24 mouse cellular contexts compared by ENCODE assay signal in genomic region chr12:85447490-85447889, GRCm38 (mm10). TPM values are rescaled to one million over a fixed set of nuclear protein-coding genes. Genes with fewer than 3 reads are reported as not detected.
DNase-seq lines count a peak whose midpoint lies in the region; TF ChIP-seq lines count a peak whose summit lies in the region.
"Had no signal": no experiment of that assay in that cellular context is flagged by ENCODE, and none has a peak within 500 bp of the region (broad histone marks: within the 10 kb centered on the region; RNA-seq: fewer than 3 reads in every experiment).

No protein-coding gene starts in this region.

- WGBS in liver, adult 2 months, result 11% methylated on average over 4 of the region's 4 CpGs
- WGBS in hindbrain, embryonic 10.5 days, result 80% methylated on average over 4 of the region's 4 CpGs

- TF ChIP-seq EP300 in CH12.LX (IDR thresholded peaks at IDR 0.05; ENCODE audit: low read length), result no peak

- no peak overlapping the region for H3K9ac ChIP-seq in liver, adult 2 months (ENCODE audit: low read depth, low read length)
- no peak overlapping the region for H3K9ac ChIP-seq in CH12.LX (ENCODE audit: insufficient read depth, low read depth)
- H3K9ac ChIP-seq: embryonic facial prominence, embryonic 13.5 days; forebrain, embryonic 12.5 days; forebrain, embryonic 15.5 days; hindbrain, embryonic 13.5 days; intestine, embryonic 15.5 days had no signal

- no peak for TF ChIP-seq POLR2A in liver, adult 2 months (IDR thresholded peaks at IDR 0.05; ENCODE audit: extremely low read depth, insufficient read depth, low read length)
- TF ChIP-seq POLR2A in CH12.LX (IDR thresholded peaks at IDR 0.05; ENCODE audit: low read depth, low read length), result no peak

- no peaks in the 10 kb centered on the region for H3K27me3 ChIP-seq in liver, adult 2 months (ENCODE audit: control insufficient read depth, insufficient read depth, low read length)
- H3K27me3 ChIP-seq in CH12.LX (replicated peaks), result peaks cover 7% of the 10 kb centered on the region
- no peaks in the 10 kb centered on the region for H3K27me3 ChIP-seq in hindbrain, embryonic 10.5 days (ENCODE audit: insufficient read depth, poor library complexity, severe bottlenecking)
- H3K27me3 ChIP-seq: embryonic facial prominence, embryonic 13.5 days; forebrain, embryonic 12.5 days; forebrain, embryonic 15.5 days; hindbrain, embryonic 13.5 days; intestine, embryonic 15.5 days had no signal

- no peak for TF ChIP-seq CTCF in liver, adult 2 months (IDR thresholded peaks at IDR 0.05; ENCODE audit: low read depth, low read length)
- no peak for TF ChIP-seq CTCF in CH12.LX (conservative IDR thresholded peaks at IDR 0.05 in 1 of 2, IDR thresholded peaks at IDR 0.05 in 1 of 2; ENCODE audit: low read depth in 2 of 2, low read length in 2 of 2)

- DNase-seq in liver, adult 2 months (ENCODE audit: extremely low read depth, low read depth, low spot score), result peak; percentile 81
- DNase-seq in liver (no peak), CH12.LX (ENCODE audit: extremely low read depth) (no peak), NIH3T3 (ENCODE audit: low read depth) (peak; percentile 52)
- DNase-seq in hindbrain, embryonic 10.5 days (ENCODE audit: low spot score), result no peak
- no peak for DNase-seq in cerebellum, adult 11-12 months
- DNase-seq: adrenal gland, adult 2 months; adrenal gland, postnatal 14 days; cerebellum, adult 11 months; cerebellum, adult 8-10 months; cerebellum, postnatal 10 days; cerebellum, postnatal 36 days; embryo, embryonic 11 days; gastrocnemius, postnatal 14 days; heart, adult 2 months had no signal

- no peak overlapping the region for H3K4me3 ChIP-seq in liver, adult 2 months (ENCODE audit: insufficient read depth, low read depth, low read length)
- no peak overlapping the region for H3K4me3 ChIP-seq in CH12.LX (replicated peaks in 1 of 3; ENCODE audit: low read depth in 2 of 3, low read length in 2 of 3, poor library complexity in 1 of 3)
- no peak overlapping the region for H3K4me3 ChIP-seq in hindbrain, embryonic 10.5 days
- H3K4me3 ChIP-seq: embryonic facial prominence, embryonic 10.5 days; embryonic facial prominence, embryonic 13.5 days; erythroblast, embryonic 14.5 days; forebrain, embryonic 12.5 days; forebrain, embryonic 15.5 days; heart, adult 2 months; heart, embryonic 10.5 days; hindbrain, embryonic 13.5 days; intestine, embryonic 15.5 days had no signal

- TF ChIP-seq RAD21 in CH12.LX (IDR thresholded peaks at IDR 0.05; ENCODE audit: low read depth, low read length), result no peak

- in situ Hi-C loops in CH12.LX (cut with MboI; ENCODE audit: low pct_ligation_motif_present, low pct_unique_long_range_greater_than_20kb, low sequenced_read_pairs), result no loop called here

- dilution Hi-C loops in CH12.LX (cut with MboI; ENCODE audit: extremely low pct_ligation_motif_present, extremely low pct_unique_long_range_greater_than_20kb, low sequenced_read_pairs), result no loop called here

- peak overlapping the region; percentile 65; the same call in 1 of the 2 replicates for H3K4me2 ChIP-seq in CH12.LX (ENCODE audit: insufficient read depth, low read depth, poor library complexity, severe bottlenecking)
- H3K4me2 ChIP-seq: embryonic facial prominence, embryonic 13.5 days; forebrain, embryonic 12.5 days; forebrain, embryonic 15.5 days; hindbrain, embryonic 13.5 days; intestine, embryonic 15.5 days had no signal

- no peak overlapping the region for H3K27ac ChIP-seq in liver, adult 2 months (replicated peaks; ENCODE audit: insufficient read depth, low read depth, low read length)
- H3K27ac ChIP-seq in CH12.LX (ENCODE audit: insufficient read depth, low read depth), result no peak overlapping the region
- H3K27ac ChIP-seq in hindbrain, embryonic 10.5 days, result no peak overlapping the region
- H3K27ac ChIP-seq: embryonic facial prominence, embryonic 10.5 days; embryonic facial prominence, embryonic 13.5 days; forebrain, embryonic 12.5 days; forebrain, embryonic 15.5 days; heart, adult 2 months; heart, embryonic 10.5 days; hindbrain, embryonic 13.5 days; intestine, embryonic 15.5 days had no signal

- no peaks in the 10 kb centered on the region for H3K9me3 ChIP-seq in CH12.LX (replicated peaks; ENCODE audit: low read length)
- H3K9me3 ChIP-seq in hindbrain, embryonic 10.5 days, result no peaks in the 10 kb centered on the region
- H3K9me3 ChIP-seq: embryonic facial prominence, embryonic 10.5 days; embryonic facial prominence, embryonic 13.5 days; forebrain, embryonic 12.5 days; forebrain, embryonic 15.5 days; G1E; heart, embryonic 10.5 days; hindbrain, embryonic 13.5 days; intestine, embryonic 15.5 days had no signal

- H3K4me1 ChIP-seq in liver, adult 2 months (ENCODE audit: control insufficient read depth, insufficient read depth, low read length), result peaks cover 11% of the 10 kb centered on the region
- H3K4me1 ChIP-seq in CH12.LX (ENCODE audit: control insufficient read depth in 1 of 2, insufficient read depth in 2 of 2), result peaks cover 16 to 39% of the 10 kb centered on the region in 2 experiments
- peaks cover 23% of the 10 kb centered on the region for H3K4me1 ChIP-seq in hindbrain, embryonic 10.5 days (replicated peaks)

- no peaks in the 10 kb centered on the region for H3K79me2 ChIP-seq in liver, adult 2 months (ENCODE audit: control insufficient read depth, insufficient read depth, low read length)
- no peaks in the 10 kb centered on the region for H3K79me2 ChIP-seq in CH12.LX (replicated peaks; ENCODE audit: control insufficient read depth, extremely low read depth, insufficient read depth, poor library complexity, severe bottlenecking)

- H3K36me3 ChIP-seq in liver, adult 2 months (ENCODE audit: control insufficient read depth, insufficient read depth, low read length), result no peaks in the 10 kb centered on the region
- no peaks in the 10 kb centered on the region for H3K36me3 ChIP-seq in CH12.LX (replicated peaks in 1 of 2; ENCODE audit: control insufficient read depth in 1 of 2, insufficient read depth in 1 of 2, low read length in 1 of 2)
- H3K36me3 ChIP-seq in hindbrain, embryonic 10.5 days, result no peaks in the 10 kb centered on the region
- H3K36me3 ChIP-seq: embryonic facial prominence, embryonic 10.5 days; embryonic facial prominence, embryonic 13.5 days; forebrain, embryonic 12.5 days; forebrain, embryonic 15.5 days; G1E; heart, embryonic 10.5 days; hindbrain, embryonic 13.5 days; intestine, embryonic 15.5 days had no signal

TF ChIP-seq in CH12.LX, 34 proteins besides CTCF, POLR2A, EP300 and RAD21:
- TF ChIP-seq NRF1 (IDR thresholded peaks at IDR 0.05; ENCODE audit: low read depth, low read length), result no peak
- no peak for TF ChIP-seq ELF1 (IDR thresholded peaks at IDR 0.05; ENCODE audit: low read depth, low read length)
- TF ChIP-seq SMC3 (IDR thresholded peaks at IDR 0.05; ENCODE audit: low read depth, low read length), result no peak
- no peak for TF ChIP-seq PAX5 (IDR thresholded peaks at IDR 0.05; ENCODE audit: low read length)
- no peak for TF ChIP-seq MXI1 (IDR thresholded peaks at IDR 0.05; ENCODE audit: low read depth, low read length)
- TF ChIP-seq CHD2 (IDR thresholded peaks at IDR 0.05; ENCODE audit: low read length), result no peak
- no peak for TF ChIP-seq E2F4 (IDR thresholded peaks at IDR 0.05; ENCODE audit: insufficient replicate concordance, low read depth, low read length)
- no peak for TF ChIP-seq KAT2A (IDR thresholded peaks at IDR 0.05; ENCODE audit: insufficient replicate concordance, low read length)
- TF ChIP-seq HCFC1 (IDR thresholded peaks at IDR 0.05; ENCODE audit: low read depth, low read length), result no peak
- TF ChIP-seq ZMIZ1 (IDR thresholded peaks at IDR 0.05; ENCODE audit: low read depth, low read length), result no peak
- TF ChIP-seq ZNF384 (IDR thresholded peaks at IDR 0.05; ENCODE audit: low read depth, low read length), result no peak
- no peak for TF ChIP-seq IRF4 (IDR thresholded peaks at IDR 0.05; ENCODE audit: low read depth, low read length)
- TF ChIP-seq ETS1 (conservative IDR thresholded peaks at IDR 0.05; ENCODE audit: low read depth, low read length), result no peak
- no peak for TF ChIP-seq JUND (conservative IDR thresholded peaks at IDR 0.05; ENCODE audit: low read depth, low read length)
- no peak for TF ChIP-seq CHD1 (IDR thresholded peaks at IDR 0.05; ENCODE audit: low read depth, low read length)
- no peak for TF ChIP-seq MAZ (IDR thresholded peaks at IDR 0.05; ENCODE audit: low read depth, low read length)
- no peak for TF ChIP-seq TBP (conservative IDR thresholded peaks at IDR 0.05; ENCODE audit: low read depth, low read length)
- no peak for TF ChIP-seq MYC (IDR thresholded peaks at IDR 0.05; ENCODE audit: low read depth, low read length)

RNA-seq across cellular contexts. Expression of gene Fos, which starts 26.2 kb away (rescaled TPM):
- total RNA-seq in liver, adult 2 months (2014; rRNA removed), result 0.67 and 1.2 TPM in 2 replicates
- 0.49 and 0.65 TPM in 2 replicates for polyA plus RNA-seq in liver, adult 2 months (2012; rRNA removed)
- total RNA-seq in CH12.LX (2012; rRNA removed) (0.17 and 0.21 TPM in 2 replicates), CH12.LX (2014; rRNA removed) (0.20 and 0.76 TPM in 2 replicates)
- polyA plus RNA-seq in CH12.LX (2012; ENCODE audit: insufficient read length, low read depth), result 0.11 and 0.26 TPM in 2 replicates
- 1.5 TPM in 2 replicates for polyA plus RNA-seq in hindbrain, embryonic 10.5 days (2016; fragmentation: Nextera tagmentation; extraction: Ambion mirVana)

Comparison
In these comparisons a context has a peak if more than half of its experiments do, and no peak if none do; other contexts are left out.
1. DNase-seq: peak in liver, adult 2 months (single experiment) and NIH3T3 (single experiment); none in liver (single experiment), CH12.LX (single experiment), hindbrain, embryonic 10.5 days (single experiment) and cerebellum, adult 11-12 months (single experiment).